Mouse (Mus musculus) brain, embryonic 14.5 days (tissue): ENCODE results near the gene Lactbl1.

Experiments
- CTCF ChIP-seq: fragments of 200-500 bp; IDR thresholded peaks from 2 replicates; pipeline ENCODE4 v1.5.1; 2012; ENCODE audit warnings: inconsistent platforms, mild to moderate bottlenecking, moderate library complexity, borderline replicate concordance; ENCODE audit not compliant: insufficient read depth, insufficient read length; ENCODE audit errors: extremely low read depth
- POLR2A ChIP-seq: fragments of 200-500 bp; IDR thresholded peaks from 2 replicates; pipeline ENCODE4 v1.6.1; 2012; ENCODE audit warnings: mild to moderate bottlenecking, inconsistent platforms, borderline replicate concordance; ENCODE audit not compliant: poor library complexity, insufficient read depth, insufficient read length, severe bottlenecking; ENCODE audit errors: extremely low read depth

DNA sequence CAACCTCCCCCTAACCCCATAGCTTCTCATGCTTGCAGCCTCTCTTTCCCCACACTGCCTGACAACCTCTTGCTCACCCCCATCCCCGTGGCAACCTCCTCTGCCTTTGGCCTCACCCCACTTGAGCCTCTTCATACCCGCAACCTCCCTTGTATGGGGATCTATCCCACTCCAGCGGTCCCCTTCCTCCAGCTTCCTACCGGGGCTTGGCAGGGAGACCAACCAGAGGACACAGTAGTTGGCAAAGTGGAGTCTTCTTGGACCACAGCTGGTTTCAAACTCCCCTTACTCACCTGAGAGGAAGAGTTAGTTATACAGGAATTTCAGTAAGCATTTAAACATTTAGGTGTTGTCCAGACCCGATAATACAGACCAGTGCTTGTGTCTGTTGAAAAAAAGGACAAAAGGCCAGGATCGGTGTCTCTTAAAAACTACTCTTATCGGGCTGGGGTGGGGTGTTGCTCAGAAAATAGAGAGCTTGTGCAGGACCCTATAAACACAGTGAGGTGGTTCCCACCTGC, 15.9 kb downstream of the Lactbl1 start:
- TF ChIP-seq CTCF (no peak), POLR2A (no peak)
